ENCODE assay signal across 15 mouse cellular contexts in genomic region chr3:97327809-97328208, GRCm38 (mm10).
"Had no signal": no experiment of that assay in that cellular context is flagged by ENCODE, and none has a peak within 500 bp of the region (broad histone marks: within the 10 kb centered on the region; RNA-seq: fewer than 3 reads in every experiment).

No protein-coding gene starts in this region.

- H3K36me3 ChIP-seq: limb, embryonic 12.5 days; limb, embryonic 15.5 days; midbrain, embryonic 10.5 days; midbrain, embryonic 13.5 days had no signal

- H3K27me3 ChIP-seq: limb, embryonic 15.5 days; midbrain, embryonic 13.5 days had no signal

- DNase-seq: kidney, adult 18-20 months; kidney, adult 9 months; kidney, postnatal 25 days; layer of hippocampus, adult 9-11 months; layer of hippocampus, postnatal 36 days; left cerebral cortex, postnatal 4 days; liver, postnatal 0 days; lung, embryonic 14.5 days; right cerebral cortex, postnatal 25 days; thymus, adult 18-20 months; thymus, postnatal 36 days had no signal
